Mouse (Mus musculus) G1E (cell line): ENCODE results near the gene Hoxc5. TPM values are rescaled to one million over a fixed set of nuclear protein-coding genes. Genes with fewer than 3 reads are reported as not detected.

ENCODE experiments used
- ATAC-seq: 2 replicates; pipeline ENCODE4 v1.8.0; 2016; ENCODE audit warnings: mild to moderate bottlenecking; ENCODE audit not compliant: insufficient number of reproducible peaks, poor library complexity, low FRiP score, severe bottlenecking; ENCODE audit errors: extremely low read depth
- DNase-seq: peaks from one replicate; pipeline ENCODE4 v3.0.0; 2012; ENCODE audit warnings: low spot score
- H3K27me3 ChIP-seq: 2 replicates; pipeline ENCODE4 v1.6.1; 2012; ENCODE audit warnings: mild to moderate bottlenecking, low read length, inconsistent platforms; ENCODE audit not compliant: insufficient read depth
- H3K36me3 ChIP-seq: replicated peaks from 2 replicates; pipeline ENCODE3; 2012; ENCODE audit warnings: mild to moderate bottlenecking, inconsistent platforms
- H3K4me1 ChIP-seq: 2 replicates; pipeline ENCODE4 v1.6.1; 2012; ENCODE audit warnings: low read depth, low read length, inconsistent platforms, mixed read lengths; ENCODE audit not compliant: insufficient read depth
- H3K4me3 ChIP-seq: 2 replicates; pipeline ENCODE4 v1.5.1; 2012; ENCODE audit warnings: low read depth, mild to moderate bottlenecking, inconsistent platforms, low read length, moderate library complexity, mixed read lengths
- H3K9me3 ChIP-seq: replicated peaks from 2 replicates; pipeline ENCODE4 v1.6.1; 2012; ENCODE audit warnings: inconsistent platforms
- CTCF ChIP-seq: IDR thresholded peaks from 2 replicates; pipeline ENCODE4 v1.5.1; 2012; ENCODE audit warnings: low read depth, low read length, inconsistent platforms, mixed read lengths
- GATA1 ChIP-seq: IDR thresholded peaks from 2 replicates; pipeline ENCODE4 v1.6.1; 2012; ENCODE audit warnings: borderline replicate concordance, low read length, inconsistent platforms, mixed read lengths
- GATA2 ChIP-seq: IDR thresholded peaks from 2 replicates; pipeline ENCODE4 v1.6.1; 2012; ENCODE audit warnings: low read depth, low read length, inconsistent platforms, borderline replicate concordance
- POLR2AphosphoS5 ChIP-seq: IDR thresholded peaks from 2 replicates; pipeline ENCODE4 v1.6.1; 2012; ENCODE audit warnings: low read depth, low read length, inconsistent platforms; ENCODE audit not compliant: insufficient replicate concordance
- TAL1 ChIP-seq: conservative IDR thresholded peaks from 2 replicates; pipeline ENCODE4 v1.6.1; 2012; ENCODE audit warnings: low read depth, low read length, inconsistent platforms, mixed read lengths
- polyA plus RNA-seq: library from polyadenylated mRNA; stranded (reverse); fragments of >175 nt; gene quantifications from 2 replicates; pipeline ENCODE4 v1.2.3, GENCODE M21; 2012
- total RNA-seq, 2 experiments: library from RNA; stranded (forward) in 1 of 2; stranded (reverse) in 1 of 2; fragments of 200-1000 nt in 1 of 2; fragments of >200 nt in 1 of 2; fragmentation: Nextera tagmentation in 1 of 2; gene quantifications; 2 replicates each; pipeline ENCODE4 v1.2.3; 2014 to 2017

Hoxc5 gene
- total and polyA plus RNA-seq, 3 experiments: 9.1 to 19.8 (median 12.4) TPM

DNA sequence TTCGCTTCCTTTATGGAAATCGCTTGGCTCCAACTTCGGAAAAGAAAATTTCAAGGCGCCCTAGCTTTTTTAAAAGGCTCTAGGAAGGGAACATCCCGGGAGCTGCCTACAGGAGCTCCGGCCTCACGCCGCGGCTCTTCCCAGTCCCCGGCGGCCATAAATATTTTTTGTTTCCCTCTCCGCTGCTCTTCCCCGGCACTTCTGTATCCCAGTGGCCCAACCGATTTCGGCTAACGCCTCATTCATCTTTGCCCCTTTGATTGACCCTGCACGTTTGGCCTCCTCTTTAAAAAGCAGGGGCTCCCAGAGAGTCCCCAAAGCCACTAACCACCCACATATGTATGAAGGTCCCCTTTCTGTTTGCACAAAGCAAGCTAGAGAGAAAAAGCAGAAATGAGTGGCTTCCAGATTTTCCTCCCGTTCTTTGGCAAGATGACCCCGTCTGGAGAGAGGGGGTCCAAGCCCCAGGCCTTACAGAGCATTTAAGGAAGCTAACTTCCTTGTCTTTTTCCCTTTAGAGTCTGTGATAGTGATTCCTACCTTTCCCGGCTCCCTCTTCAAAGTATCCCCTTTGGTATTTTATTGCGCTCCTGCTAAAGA lies 92.2 kb downstream of the Hoxc5 start:
- H3K27me3 ChIP-seq: no peaks in the 10 kb centered on the region

DNA sequence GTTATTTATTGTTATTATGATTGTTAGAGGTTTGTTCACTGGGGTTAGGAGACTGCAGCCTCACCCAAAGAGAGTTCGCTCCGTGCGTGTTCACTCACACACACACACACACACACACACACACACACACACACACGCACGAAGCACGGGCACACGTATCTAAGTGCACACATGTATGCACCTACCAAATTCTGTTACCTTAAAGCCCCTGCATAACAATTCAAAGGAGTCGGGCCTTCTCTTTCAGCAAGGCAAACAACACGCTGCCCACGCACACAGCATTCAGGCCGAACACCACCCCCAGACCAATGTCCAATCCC lies 92.7 kb downstream of the Hoxc5 start:
- ATAC-seq (no peak), DNase-seq (no peak)
- Histone ChIP-seq H3K4me3 (no peak overlapping the region), H3K36me3 (peaks cover 19% of the 10 kb centered on the region), H3K4me1 (peaks cover 20% of the 10 kb centered on the region), H3K27me3 (no peaks in the 10 kb centered on the region), H3K9me3 (no peaks in the 10 kb centered on the region)
- TF ChIP-seq GATA2 (no peak), TAL1 (no peak), CTCF (no peak), GATA1 (no peak), POLR2AphosphoS5 (no peak)

More for the DNA sequence above, 92.2 kb downstream of the Hoxc5 start:
- Histone ChIP-seq H3K4me3 (no peak overlapping the region), H3K4me1 (peaks cover 20% of the 10 kb centered on the region), H3K36me3 (peaks cover 21% of the 10 kb centered on the region), H3K9me3 (no peaks in the 10 kb centered on the region)
- no peak for DNase-seq
- TF ChIP-seq GATA1: no peak
- no peak for TF ChIP-seq TAL1
- no peak for TF ChIP-seq CTCF
- no peak for TF ChIP-seq POLR2AphosphoS5
- no peak for TF ChIP-seq GATA2
- no peak for ATAC-seq

DNA sequence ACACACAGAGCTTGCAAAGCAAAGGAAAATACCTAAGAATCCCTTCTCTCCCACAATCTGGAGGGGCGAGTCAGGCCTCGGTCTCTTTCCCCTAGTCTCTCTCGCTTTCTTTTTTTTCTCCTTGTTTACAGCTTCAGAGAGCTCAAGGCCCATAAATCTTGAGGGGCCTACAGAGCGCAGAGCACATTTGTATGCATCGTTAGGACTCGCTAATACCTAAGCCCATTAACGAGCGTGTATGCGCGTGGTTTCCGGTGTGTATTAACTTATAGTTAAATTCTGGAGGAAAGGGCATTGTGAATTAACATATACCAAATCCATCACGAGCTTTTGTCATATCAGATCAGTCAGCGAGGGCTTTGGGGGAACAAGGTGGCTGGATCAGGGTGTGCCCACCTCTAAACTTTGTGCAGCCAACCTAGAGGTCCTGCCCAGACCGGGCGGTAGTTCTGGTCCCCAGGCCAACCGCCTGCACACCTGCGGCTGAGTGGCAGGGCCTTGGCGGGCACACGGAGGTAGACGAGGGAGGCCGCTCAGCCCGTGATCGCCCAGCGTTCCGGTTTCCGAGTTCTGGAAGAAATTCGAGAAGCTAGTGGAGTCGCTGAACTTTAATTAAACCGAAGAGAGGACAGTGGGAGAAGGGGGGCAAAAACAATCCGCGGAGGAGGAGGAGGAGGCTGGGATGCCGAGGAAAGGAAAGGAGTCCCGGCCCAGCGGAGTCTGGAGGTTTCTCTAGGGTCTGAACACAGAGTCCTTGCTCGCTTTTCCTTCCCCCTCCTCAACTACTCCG lies 93.3 kb downstream of the Hoxc5 start:
- no peak overlapping the region for H3K4me3 ChIP-seq
- H3K27me3 ChIP-seq: no peaks in the 10 kb centered on the region
- peaks cover 20% of the 10 kb centered on the region for H3K4me1 ChIP-seq
- TF ChIP-seq POLR2AphosphoS5 (no peak), GATA1 (no peak), GATA2 (no peak), TAL1 (no peak), CTCF (no peak)
- H3K9me3 ChIP-seq: no peaks in the 10 kb centered on the region
- peaks cover 19% of the 10 kb centered on the region for H3K36me3 ChIP-seq
- ATAC-seq (no peak), DNase-seq (no peak)

DNA sequence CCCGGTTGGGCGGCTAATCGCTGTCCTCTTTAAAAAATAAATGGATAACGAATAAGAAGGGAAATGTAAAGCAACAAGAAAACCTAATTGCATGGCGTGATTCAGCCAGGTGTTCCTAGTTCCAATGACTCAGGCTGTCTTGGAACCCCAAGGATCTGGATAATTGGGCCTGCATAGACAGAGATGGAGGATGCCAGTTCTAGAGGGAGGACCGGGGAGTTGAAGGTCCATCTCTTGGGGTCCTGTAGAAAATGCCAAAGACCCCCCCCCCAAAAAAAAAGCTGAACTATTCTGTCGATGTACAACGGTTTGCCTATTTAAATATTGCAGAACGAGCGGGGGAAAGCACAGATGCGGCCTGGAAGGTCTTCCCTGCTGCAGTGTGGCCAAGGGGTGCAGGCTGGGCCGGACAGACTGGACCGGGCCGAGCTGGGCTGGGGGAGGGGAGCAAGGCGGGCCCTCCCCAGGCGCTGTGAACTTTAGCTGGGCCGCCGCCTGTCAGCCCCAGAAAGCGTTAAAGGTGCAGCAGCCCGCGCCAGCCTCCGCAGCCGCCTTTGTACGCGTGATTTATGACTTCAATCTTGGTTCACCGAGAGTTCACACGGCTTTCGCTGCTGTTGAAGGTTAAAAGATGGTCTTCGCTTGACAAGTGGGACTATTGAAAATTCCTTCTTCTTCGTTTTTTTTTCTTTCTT lies 94.0 kb downstream of the Hoxc5 start:
- Histone ChIP-seq H3K27me3 (no peaks in the 10 kb centered on the region), H3K4me1 (peaks cover 23% of the 10 kb centered on the region), H3K9me3 (no peaks in the 10 kb centered on the region), H3K36me3 (peaks cover 21% of the 10 kb centered on the region), H3K4me3 (no peak overlapping the region)
- DNase-seq: no peak
- TF ChIP-seq GATA2 (no peak), POLR2AphosphoS5 (no peak), GATA1 (no peak), TAL1 (no peak), CTCF (no peak)
- no peak for ATAC-seq

DNA sequence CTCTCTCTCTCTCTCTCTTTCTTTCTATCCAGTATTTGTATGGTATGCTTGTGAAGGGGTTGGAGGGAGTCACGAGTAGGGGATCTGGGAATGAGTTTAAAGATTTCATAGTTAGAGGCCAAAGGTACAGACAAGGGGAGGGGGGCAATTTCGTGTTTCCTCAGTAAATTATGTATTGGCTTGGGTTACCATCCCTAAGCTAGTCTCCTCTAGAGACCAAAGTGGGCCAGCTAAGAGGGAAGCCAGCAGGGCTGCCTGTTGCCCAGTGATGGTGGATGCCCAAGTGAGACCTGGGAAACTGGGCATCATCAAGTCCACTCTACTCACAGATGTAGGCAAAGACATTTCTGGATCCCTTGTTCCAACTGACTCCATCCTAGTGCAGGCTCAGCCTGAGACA lies 94.7 kb downstream of the Hoxc5 start:
- H3K9me3 ChIP-seq: no peaks in the 10 kb centered on the region
- H3K27me3 ChIP-seq: no peaks in the 10 kb centered on the region
- H3K36me3 ChIP-seq: peaks cover 21% of the 10 kb centered on the region
- DNase-seq (no peak), ATAC-seq (no peak)
- TF ChIP-seq CTCF (no peak), GATA1 (no peak), POLR2AphosphoS5 (no peak), GATA2 (no peak), TAL1 (no peak)
- peaks cover 27% of the 10 kb centered on the region for H3K4me1 ChIP-seq
- H3K4me3 ChIP-seq: no peak overlapping the region

DNA sequence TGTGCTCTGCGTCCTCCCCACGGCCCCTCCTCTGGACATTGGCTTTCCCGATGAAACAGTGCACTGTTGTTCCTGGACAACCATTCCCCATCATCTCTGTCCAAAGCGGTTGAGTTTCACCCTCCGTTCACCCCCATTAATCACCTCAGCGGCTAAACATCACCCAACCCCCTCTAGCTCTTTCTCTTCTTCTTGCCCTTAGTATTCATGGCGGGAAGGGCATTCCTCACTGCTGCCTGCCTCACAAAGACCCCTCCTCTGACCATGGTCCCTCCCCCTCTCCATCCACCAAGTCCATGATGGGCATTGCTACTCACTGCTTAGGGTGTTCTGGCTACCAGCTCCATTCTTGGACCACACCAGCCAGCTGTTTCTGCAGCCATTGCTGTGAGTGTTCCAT lies 98.4 kb downstream of the Hoxc5 start:
- Histone ChIP-seq H3K36me3 (peaks cover 12% of the 10 kb centered on the region), H3K4me3 (no peak overlapping the region), H3K4me1 (peaks cover 61% of the 10 kb centered on the region), H3K27me3 (no peaks in the 10 kb centered on the region), H3K9me3 (no peaks in the 10 kb centered on the region)
- TF ChIP-seq TAL1 (no peak), CTCF (no peak), GATA2 (no peak), POLR2AphosphoS5 (no peak), GATA1 (no peak)
- ATAC-seq (no peak), DNase-seq (no peak)

Other genes starting within 250 kb of the Hoxc5 start
- 41.0 and 46.7 TPM in 2 replicates for gene Calcoco1, start 245.3 kb upstream of the Hoxc5 start, total RNA-seq (2014; fragmentation: Nextera tagmentation)
- gene Calcoco1, start 245.3 kb upstream of the Hoxc5 start, total RNA-seq (2017): 12.3 and 14.5 TPM in 2 replicates
- 14.4 and 15.2 TPM in 2 replicates for gene Calcoco1, start 245.3 kb upstream of the Hoxc5 start, polyA plus RNA-seq
- not detected in 2 replicates for gene Hoxc13, start 46.3 kb upstream of the Hoxc5 start, total RNA-seq (2014; fragmentation: Nextera tagmentation)
- not detected in 2 replicates for gene Hoxc13, start 46.3 kb upstream of the Hoxc5 start, total RNA-seq (2017)
- not detected in 2 replicates for gene Hoxc13, start 46.3 kb upstream of the Hoxc5 start, polyA plus RNA-seq
- not detected in 2 replicates for gene Hoxc12, start 30.7 kb upstream of the Hoxc5 start, total RNA-seq (2014; fragmentation: Nextera tagmentation)
- gene Hoxc12, start 30.7 kb upstream of the Hoxc5 start, total RNA-seq (2017): not detected in 2 replicates
- not detected in 2 replicates for gene Hoxc12, start 30.7 kb upstream of the Hoxc5 start, polyA plus RNA-seq
- not detected in 2 replicates for gene Hoxc11, start 13.0 kb upstream of the Hoxc5 start, total RNA-seq (2014; fragmentation: Nextera tagmentation)
- gene Hoxc11, start 13.0 kb upstream of the Hoxc5 start, total RNA-seq (2017): 0.06 and 0.22 TPM in 2 replicates
- 0.04 TPM in 1 of 2 replicates, not detected in the other for gene Hoxc11, start 13.0 kb upstream of the Hoxc5 start, polyA plus RNA-seq
- 0.60 TPM in 1 of 2 replicates, not detected in the other for gene Hoxc10, start 647 bp upstream of the Hoxc5 start, total RNA-seq (2014; fragmentation: Nextera tagmentation)
- gene Hoxc10, start 647 bp upstream of the Hoxc5 start, total RNA-seq (2017): 0.12 and 0.16 TPM in 2 replicates
- gene Hoxc10, start 647 bp upstream of the Hoxc5 start, polyA plus RNA-seq: 0.08 and 0.16 TPM in 2 replicates
- 5.0 and 7.9 TPM in 2 replicates for gene Hoxc9, start 9.0 kb downstream of the Hoxc5 start, total RNA-seq (2014; fragmentation: Nextera tagmentation)
- gene Hoxc9, start 9.0 kb downstream of the Hoxc5 start, total RNA-seq (2017): 3.3 and 3.9 TPM in 2 replicates
- gene Hoxc9, start 9.0 kb downstream of the Hoxc5 start, polyA plus RNA-seq: 9.8 and 12.0 TPM in 2 replicates
- 21.1 and 26.6 TPM in 2 replicates for gene Hoxc8, start 23.2 kb downstream of the Hoxc5 start, total RNA-seq (2014; fragmentation: Nextera tagmentation)
- gene Hoxc8, start 23.2 kb downstream of the Hoxc5 start, total RNA-seq (2017): 2.0 and 2.7 TPM in 2 replicates
- gene Hoxc8, start 23.2 kb downstream of the Hoxc5 start, polyA plus RNA-seq: 10.1 and 12.2 TPM in 2 replicates
- gene Hoxc6, start 30.8 kb downstream of the Hoxc5 start, total RNA-seq (2014; fragmentation: Nextera tagmentation): 16.3 and 37.1 TPM in 2 replicates
- 8.6 and 12.0 TPM in 2 replicates for gene Hoxc6, start 30.8 kb downstream of the Hoxc5 start, total RNA-seq (2017)
- gene Hoxc6, start 30.8 kb downstream of the Hoxc5 start, polyA plus RNA-seq: 27.1 and 28.6 TPM in 2 replicates
- gene Hoxc4, start 51.5 kb downstream of the Hoxc5 start, total RNA-seq (2014; fragmentation: Nextera tagmentation): 29.3 and 33.9 TPM in 2 replicates
- 11.0 and 12.2 TPM in 2 replicates for gene Hoxc4, start 51.5 kb downstream of the Hoxc5 start, total RNA-seq (2017)
- gene Hoxc4, start 51.5 kb downstream of the Hoxc5 start, polyA plus RNA-seq: 60.1 and 65.8 TPM in 2 replicates
- gene Smug1, start 199.6 kb downstream of the Hoxc5 start, total RNA-seq (2014; fragmentation: Nextera tagmentation): 7.8 and 10.6 TPM in 2 replicates
- gene Smug1, start 199.6 kb downstream of the Hoxc5 start, total RNA-seq (2017): 9.0 and 11.3 TPM in 2 replicates
- 3.6 and 5.0 TPM in 2 replicates for gene Smug1, start 199.6 kb downstream of the Hoxc5 start, polyA plus RNA-seq